Mouse (Mus musculus) stomach, embryonic 15.5 days (tissue): ENCODE data around the gene Tlx3. TPM values are rescaled to one million over a fixed set of nuclear protein-coding genes. Genes with fewer than 3 reads are reported as not detected.

ENCODE experiments used
- ATAC-seq: fragments of 200-750 bp; cut with Nextera tagmentation; 2 replicates; pipeline ENCODE4 v1.8.0; 2017; ENCODE audit warnings: low read depth, moderate number of reproducible peaks, moderate TSS enrichment; ENCODE audit not compliant: insufficient read depth, low FRiP score
- H3K27ac ChIP-seq: fragments of 300-500 bp; sonication (generic); 2 replicates; pipeline ENCODE4 v1.5.1; 2015; ENCODE audit warnings: mild to moderate bottlenecking, inconsistent platforms
- H3K27me3 ChIP-seq: fragments of 300-500 bp; sonication (generic); replicated peaks from 2 replicates; pipeline ENCODE4 v1.6.1; 2015; ENCODE audit warnings: inconsistent platforms
- H3K36me3 ChIP-seq: fragments of 300-500 bp; sonication (generic); 2 replicates; pipeline ENCODE4 v1.6.1; 2015; ENCODE audit warnings: inconsistent platforms
- H3K4me1 ChIP-seq: fragments of 300-500 bp; sonication (generic); 2 replicates; pipeline ENCODE4 v1.6.1; 2015; ENCODE audit warnings: inconsistent platforms
- H3K4me2 ChIP-seq: fragments of 300-500 bp; sonication (generic); 2 replicates; pipeline ENCODE4 v1.6.1; 2015; ENCODE audit warnings: mild to moderate bottlenecking, inconsistent platforms
- H3K4me3 ChIP-seq: fragments of 300-500 bp; sonication (generic); replicated peaks from 2 replicates; pipeline ENCODE4 v1.5.1; 2015; ENCODE audit warnings: inconsistent platforms
- H3K9ac ChIP-seq: fragments of 300-500 bp; sonication (generic); 2 replicates; pipeline ENCODE4 v1.6.1; 2015; ENCODE audit warnings: inconsistent platforms
- H3K9me3 ChIP-seq: fragments of 300-500 bp; sonication (generic); 2 replicates; pipeline ENCODE4 v1.6.1; 2016; ENCODE audit warnings: inconsistent platforms
- WGBS: fragments of 180-500 bp; shearing (Covaris S2); methylation state at CpG from one replicate; pipeline ENCODE4 v1.1.7; 2015; 5-methylcytosine and 5-hydroxymethylcytosine counted together
- polyA plus RNA-seq: library from polyadenylated mRNA; unstranded; fragments of >200 nt; fragmentation: Nextera tagmentation; extraction: Ambion mirVana; gene quantifications from 2 replicates; pipeline ENCODE4 v1.2.1, GENCODE M21; 2015

The Tlx3 gene
- polyA plus RNA-seq, 1 experiment from 2014 or later: 0.08 TPM

DNA sequence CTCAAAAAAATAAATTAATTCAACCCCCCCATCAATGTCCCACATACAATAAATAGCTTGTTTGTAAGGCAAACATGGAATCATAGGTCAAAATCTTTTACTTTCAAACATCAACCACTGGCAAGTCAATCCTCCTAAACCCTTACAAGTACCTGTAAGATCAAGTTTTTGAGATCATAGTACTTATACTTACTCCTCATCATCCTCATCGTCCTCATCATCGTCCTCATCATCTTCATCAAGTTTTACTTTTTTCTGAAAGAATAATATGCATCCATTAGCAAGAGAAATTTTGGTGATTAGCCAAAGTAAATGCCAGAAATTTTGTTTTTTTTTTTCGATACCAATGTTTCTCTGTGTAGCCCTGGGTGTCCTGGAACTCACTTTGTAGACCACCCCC is 43.6 kb downstream of the Tlx3 start:
- H3K36me3 ChIP-seq: peaks cover 27% of the 10 kb centered on the region; the same call in 1 of the 2 replicates
- no peak overlapping the region for H3K4me2 ChIP-seq
- H3K9me3 ChIP-seq: no peaks in the 10 kb centered on the region
- H3K4me1 ChIP-seq: no peaks in the 10 kb centered on the region
- no peak overlapping the region for H3K27ac ChIP-seq
- H3K4me3 ChIP-seq: no peak overlapping the region
- no peak for ATAC-seq
- no peaks in the 10 kb centered on the region for H3K27me3 ChIP-seq
- no peak overlapping the region for H3K9ac ChIP-seq
- 93% methylated on average over 3 of the region's 3 CpGs for WGBS

DNA sequence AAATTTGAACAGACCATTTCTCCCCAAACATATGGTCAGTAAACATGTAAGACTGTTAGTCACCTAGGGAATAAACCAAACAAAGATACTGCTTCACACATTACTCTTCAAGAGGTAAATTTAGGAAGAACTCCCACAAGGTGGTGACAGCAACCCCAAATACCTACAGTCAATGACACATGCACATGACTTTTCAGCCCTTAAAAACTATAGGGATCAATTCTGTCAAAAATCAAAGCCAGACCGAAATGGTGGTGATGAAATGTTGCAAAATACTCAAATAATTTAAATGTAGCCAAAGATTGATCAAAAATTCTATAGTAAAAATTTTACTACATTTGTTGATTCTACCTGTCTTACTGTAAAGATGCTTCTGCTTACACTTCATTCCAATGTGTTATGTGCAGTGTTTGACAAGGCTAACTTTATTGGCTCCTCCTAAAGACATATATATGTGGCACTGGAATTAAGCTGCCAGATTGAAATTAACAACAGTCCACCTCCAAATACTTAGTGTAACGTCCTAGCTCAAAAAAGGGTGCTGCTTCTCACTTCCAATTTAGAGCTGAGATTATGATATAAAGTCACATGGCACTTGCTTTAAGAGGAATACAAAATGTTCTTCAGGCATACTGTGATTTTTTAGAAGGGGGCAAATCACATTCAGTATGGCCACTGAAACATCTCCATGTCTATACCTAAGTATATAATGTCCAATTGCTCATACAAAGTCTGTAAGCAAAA is 45.8 kb downstream of the Tlx3 start:
- H3K4me3 ChIP-seq: no peak overlapping the region
- WGBS: 69% methylated on average over 2 of the region's 2 CpGs
- no peak overlapping the region for H3K4me2 ChIP-seq
- no peaks in the 10 kb centered on the region for H3K27me3 ChIP-seq
- H3K9me3 ChIP-seq: no peaks in the 10 kb centered on the region
- no peaks in the 10 kb centered on the region for H3K4me1 ChIP-seq
- H3K9ac ChIP-seq: no peak overlapping the region
- no peak for ATAC-seq
- peaks cover 34% of the 10 kb centered on the region; the same call in 1 of the 2 replicates for H3K36me3 ChIP-seq
- H3K27ac ChIP-seq: no peak overlapping the region

GRCm38 (mm10) chr11:33156436-33157015 is 46.9 kb downstream of the Tlx3 start:
- no peak overlapping the region for H3K27ac ChIP-seq
- no peak overlapping the region for H3K4me2 ChIP-seq
- no peak overlapping the region for H3K9ac ChIP-seq
- peaks cover 35% of the 10 kb centered on the region; the same call in 1 of the 2 replicates for H3K36me3 ChIP-seq
- WGBS: 75% methylated on average over 4 of the region's 4 CpGs
- H3K27me3 ChIP-seq: no peaks in the 10 kb centered on the region
- no peak overlapping the region for H3K4me3 ChIP-seq
- H3K4me1 ChIP-seq: no peaks in the 10 kb centered on the region
- ATAC-seq: no peak
- no peaks in the 10 kb centered on the region for H3K9me3 ChIP-seq

DNA sequence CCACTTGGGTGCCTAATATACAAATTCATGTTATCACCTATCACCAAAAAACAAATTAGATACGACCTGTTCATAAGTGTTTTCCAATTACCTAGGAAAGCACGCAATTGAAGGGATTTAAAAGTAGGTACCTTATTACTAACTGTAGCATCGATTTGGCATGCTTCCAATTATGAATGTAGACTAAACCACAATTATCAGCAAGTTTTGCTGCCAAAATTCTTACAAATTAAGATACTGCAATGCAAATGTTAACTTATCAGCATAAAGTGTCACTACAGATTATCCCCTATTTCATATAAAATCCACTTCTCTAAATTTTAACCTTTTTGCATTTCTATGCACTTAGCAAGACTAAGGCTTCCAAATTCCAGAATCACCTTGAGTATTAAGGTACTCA is 48.9 kb downstream of the Tlx3 start:
- Histone ChIP-seq H3K27me3 (no peaks in the 10 kb centered on the region), H3K4me1 (no peaks in the 10 kb centered on the region), H3K4me3 (no peak overlapping the region), H3K36me3 (peaks cover 34% of the 10 kb centered on the region; the same call in 1 of the 2 replicates), H3K4me2 (no peak overlapping the region), H3K9ac (no peak overlapping the region), H3K9me3 (no peaks in the 10 kb centered on the region), H3K27ac (no peak overlapping the region)
- WGBS: 83% methylated on average over 3 of the region's 3 CpGs
- ATAC-seq: no peak

DNA sequence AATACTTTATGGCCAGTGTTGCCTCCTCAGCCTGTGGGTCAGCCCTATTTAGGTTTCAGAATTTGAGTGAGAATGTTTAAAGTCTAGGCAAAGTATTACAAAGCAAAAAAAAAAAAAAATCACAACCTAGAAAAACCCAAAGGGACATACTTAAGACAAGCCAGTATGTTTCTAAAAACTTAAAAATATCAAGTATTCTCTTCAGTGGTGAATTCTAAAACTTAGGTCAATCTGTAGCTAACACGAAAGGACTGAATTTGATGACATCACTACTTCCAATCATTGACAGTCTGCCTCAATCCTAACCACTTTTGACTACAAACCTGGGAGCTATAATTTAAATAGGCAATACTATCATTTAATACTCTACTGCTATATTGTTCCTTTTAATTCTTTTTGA is 50.4 kb downstream of the Tlx3 start:
- ATAC-seq: no peak
- no peak overlapping the region for H3K4me3 ChIP-seq
- peaks cover 32% of the 10 kb centered on the region; the same call in 1 of the 2 replicates for H3K36me3 ChIP-seq
- no peak overlapping the region for H3K4me2 ChIP-seq
- H3K9ac ChIP-seq: no peak overlapping the region
- H3K27ac ChIP-seq: no peak overlapping the region
- H3K4me1 ChIP-seq: peaks cover 3% of the 10 kb centered on the region
- 76% methylated on average over 1 of the region's 1 CpGs for WGBS
- no peaks in the 10 kb centered on the region for H3K9me3 ChIP-seq
- H3K27me3 ChIP-seq: no peaks in the 10 kb centered on the region

GRCm38 (mm10) chr11:33151780-33152145 is 51.6 kb downstream of the Tlx3 start:
- Histone ChIP-seq H3K27ac (no peak overlapping the region), H3K27me3 (peaks cover 7% of the 10 kb centered on the region; the same call in 1 of the 2 replicates), H3K9me3 (no peaks in the 10 kb centered on the region), H3K4me1 (peaks cover 14% of the 10 kb centered on the region), H3K4me2 (no peak overlapping the region), H3K36me3 (peaks cover 28% of the 10 kb centered on the region; the same call in 1 of the 2 replicates), H3K9ac (no peak overlapping the region), H3K4me3 (no peak overlapping the region)
- 76% methylated on average over 4 of the region's 4 CpGs for WGBS
- ATAC-seq: no peak

- Histone ChIP-seq H3K9ac (no peak overlapping the region), H3K27ac (no peak overlapping the region), H3K9me3 (no peaks in the 10 kb centered on the region), H3K4me3 (no peak overlapping the region), H3K4me2 (no peak overlapping the region), H3K4me1 (peaks cover 18% of the 10 kb centered on the region), H3K36me3 (peaks cover 23% of the 10 kb centered on the region; the same call in 1 of the 2 replicates), H3K27me3 (peaks cover 10% of the 10 kb centered on the region; the same call in 1 of the 2 replicates)
- 70% methylated on average over 3 of the region's 3 CpGs for WGBS
- no peak for ATAC-seq
Measured at GRCm38 (mm10) chr11:33151128-33151779, 52.1 kb downstream of the Tlx3 start.

Other genes starting within 250 kb of the Tlx3 start
- 3.7 and 4.1 TPM in 2 replicates for gene Fgf18, start 56.2 kb downstream of the Tlx3 start, polyA plus RNA-seq
- 849 and 936 TPM in 2 replicates for gene Npm1, start 40.4 kb downstream of the Tlx3 start, polyA plus RNA-seq
- gene Gm12117, start 73.1 kb upstream of the Tlx3 start, polyA plus RNA-seq: not detected in 2 replicates